In genomic region chr9:37004676-37005075, GRCm38 (mm10) we compare ENCODE assay signal across 25 mouse cellular contexts.
DNase-seq lines count a peak whose midpoint lies in the region; TF ChIP-seq lines count a peak whose summit lies in the region.
"Had no signal": no experiment of that assay in that cellular context is flagged by ENCODE, and none has a peak within 500 bp of the region (broad histone marks: within the 10 kb centered on the region; RNA-seq: fewer than 3 reads in every experiment).

No protein-coding gene starts in this region.

- H3K4me3 ChIP-seq in left cerebral cortex, adult 2 months, result no peak overlapping the region
- H3K4me3 ChIP-seq: embryonic facial prominence, embryonic 10.5 days; embryonic facial prominence, embryonic 13.5 days; erythroblast, embryonic 14.5 days; forebrain, embryonic 12.5 days; forebrain, embryonic 15.5 days; heart, embryonic 13.5 days; hindbrain, embryonic 13.5 days; intestine, embryonic 15.5 days had no signal

- DNase-seq in left cerebral cortex, adult 2 months (ENCODE audit: extremely low spot score in 1 of 2, low spot score in 2 of 2), result no peak
- DNase-seq in left cerebral cortex, adult 8-10 months (ENCODE audit: low spot score in 2 of 2), result no peak
- DNase-seq in ES-CJ7 (ENCODE audit: low read depth, low spot score) (peak; percentile 71), WW6 (ENCODE audit: low read depth, low spot score) (peak; percentile 48)
- DNase-seq in yolk sac, embryonic 10.5 days (ENCODE audit: low spot score), result no peak
- no peak for DNase-seq in layer of hippocampus, postnatal 10 days (ENCODE audit: low spot score in 2 of 2)
- DNase-seq: adrenal gland, postnatal 10 days; adrenal gland, postnatal 36 days; cerebellum, adult 11 months; cerebellum, adult 2 months; cerebellum, adult 9-11 months; cerebellum, postnatal 25 days; embryo, embryonic 11 days; gastrocnemius, postnatal 25 days; heart, adult 18-20 months; heart, postnatal 14 days; heart, postnatal 4 days had no signal

- no peak for TF ChIP-seq CTCF in left cerebral cortex, adult 2 months (IDR thresholded peaks at IDR 0.05)

- intact Hi-C loops in left cerebral cortex, adult 2 months (cut with DNase I), result no loop called here

- peak overlapping the region; percentile 4; the same call in 1 of the 2 replicates for H3K27ac ChIP-seq in left cerebral cortex, adult 2 months
- H3K27ac ChIP-seq: embryonic facial prominence, embryonic 10.5 days; embryonic facial prominence, embryonic 13.5 days; forebrain, embryonic 12.5 days; forebrain, embryonic 15.5 days; heart, embryonic 13.5 days; hindbrain, embryonic 13.5 days; intestine, embryonic 15.5 days had no signal

Comparison
In these comparisons a context has a peak if more than half of its experiments do, and no peak if none do; other contexts are left out.
1. DNase-seq: peak in ES-CJ7 (single experiment) and WW6 (single experiment); none in left cerebral cortex, adult 2 months (0 of 2), left cerebral cortex, adult 8-10 months (0 of 2), yolk sac, embryonic 10.5 days (single experiment) and layer of hippocampus, postnatal 10 days (0 of 2).